Mouse (Mus musculus): Measurements from ENCODE around the gene Dnajc13.
A peak's percentile ranks its signal among the peaks of the same experiment; 100 is the strongest.

Dnajc13 gene

GRCm38 (mm10) chr9:104262823-104263352 lies at the start of gene Dnajc13:
Gene Dnajc13, minus strand, starts transcription at chr9:104262930.
- DNase-seq: peak; percentile 100

- peak; percentile 91 for DNase-seq
Observed at GRCm38 (mm10) chr9:104306734-104307133, 44.0 kb upstream of the Dnajc13 start.

- no peak for DNase-seq
Observed at GRCm38 (mm10) chr9:104305333-104306111, 42.8 kb upstream of the Dnajc13 start.

DNA sequence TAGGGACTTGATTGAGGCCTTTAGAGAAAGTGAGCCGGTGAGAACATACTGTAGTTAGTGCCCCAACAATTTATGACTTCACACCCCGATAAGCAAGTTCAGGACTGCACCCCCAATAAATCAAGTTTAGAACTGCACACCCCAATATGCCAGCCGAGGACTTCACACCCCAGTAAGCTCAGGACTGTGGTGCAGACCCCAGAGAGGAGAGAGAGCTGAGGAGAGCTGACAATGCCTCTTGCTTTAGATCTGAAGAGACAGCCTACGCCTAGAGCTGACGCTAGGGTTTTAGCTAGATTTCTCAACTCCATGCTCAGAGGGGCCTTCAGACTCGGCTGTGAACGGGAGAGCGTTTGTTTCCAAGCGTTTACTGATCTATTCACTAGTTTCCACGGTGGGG lies 42.1 kb upstream of the Dnajc13 start:
- DNase-seq: no peak

- DNase-seq: no peak
Observed at GRCm38 (mm10) chr9:104304376-104304775, 41.6 kb upstream of the Dnajc13 start.

- DNase-seq: no peak
Observed at GRCm38 (mm10) chr9:104300569-104300968, 37.8 kb upstream of the Dnajc13 start.

GRCm38 (mm10) chr9:104297041-104297440 lies 34.3 kb upstream of the Dnajc13 start:
- DNase-seq: no peak

GRCm38 (mm10) chr9:104284934-104285333 lies 22.2 kb upstream of the Dnajc13 start:
- no peak for DNase-seq

DNA sequence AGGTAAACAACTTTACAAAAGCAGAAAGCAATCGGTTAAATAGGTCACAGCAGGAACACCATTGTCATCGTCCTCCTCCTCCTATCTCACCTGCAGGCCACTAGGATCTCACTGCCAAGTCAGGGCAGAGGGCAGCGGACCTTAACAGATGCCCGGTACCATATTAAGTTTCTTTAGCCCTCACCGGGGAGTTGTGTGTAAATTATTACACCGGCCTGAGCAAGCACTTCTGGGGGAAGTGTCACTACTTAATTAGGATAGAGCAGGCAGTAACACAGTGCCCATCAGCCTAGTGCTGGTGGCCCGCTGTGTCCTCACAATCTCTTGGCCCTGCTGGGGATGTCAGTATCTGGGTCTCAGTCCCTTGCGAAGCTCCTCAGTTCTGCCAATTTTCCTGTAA lies 19.8 kb upstream of the Dnajc13 start:
- DNase-seq: peak; percentile 73

DNA sequence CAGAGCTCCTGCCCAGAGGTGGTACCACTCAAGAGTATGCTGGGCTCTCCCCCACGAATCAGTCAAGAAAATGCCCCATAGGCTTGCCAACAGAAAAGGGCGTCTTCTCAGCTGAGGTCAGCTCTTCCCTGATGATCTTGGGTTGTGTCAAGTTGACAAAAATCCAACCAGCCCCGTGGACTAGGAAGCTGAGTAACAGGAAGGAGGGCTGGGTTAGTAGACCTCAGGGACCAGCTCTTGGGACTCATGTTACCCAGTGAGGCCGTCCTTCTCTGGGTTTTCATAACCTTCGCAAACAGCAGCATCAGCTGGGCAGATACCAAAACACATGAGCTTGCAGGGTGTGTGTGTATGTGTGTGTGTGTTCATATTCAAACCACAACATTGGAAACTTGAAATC lies 19.0 kb upstream of the Dnajc13 start:
- peak; percentile 79 for DNase-seq

- DNase-seq: no peak
Observed at GRCm38 (mm10) chr9:104280725-104281495, 18.2 kb upstream of the Dnajc13 start.

DNA sequence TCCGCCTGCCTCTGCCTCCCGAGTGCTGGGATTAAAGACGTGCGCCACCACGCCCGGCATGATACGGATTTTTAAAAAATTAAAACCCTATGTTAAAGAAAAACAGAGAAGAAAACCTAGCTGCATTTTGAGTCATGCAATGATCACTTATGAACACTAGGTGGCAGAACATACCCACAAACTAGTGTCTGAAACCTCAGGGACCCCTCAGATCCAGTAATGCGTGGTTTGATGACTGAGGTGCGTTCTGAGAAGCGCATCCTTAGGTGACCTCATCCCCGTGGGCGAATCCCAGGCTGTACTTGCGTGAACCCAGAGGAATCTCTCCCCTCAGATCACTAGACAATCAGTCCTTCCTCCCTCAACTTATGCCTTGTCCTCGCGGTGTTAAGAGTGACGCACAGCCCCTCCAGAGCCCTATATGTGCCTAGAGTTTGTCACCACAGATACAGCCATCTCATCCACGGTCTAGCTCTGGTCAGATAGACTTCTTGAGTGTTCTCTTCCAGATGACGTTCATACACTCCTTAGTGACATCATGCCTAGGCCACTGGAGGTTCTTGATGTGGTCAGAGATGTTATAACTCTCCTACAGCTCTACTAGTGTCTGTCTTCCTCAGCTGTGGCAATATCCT lies 14.9 kb upstream of the Dnajc13 start:
- DNase-seq: peak; percentile 86

- no peak for DNase-seq
Observed at GRCm38 (mm10) chr9:104275084-104275785, 12.5 kb upstream of the Dnajc13 start.

- no peak for DNase-seq
Observed at GRCm38 (mm10) chr9:104272057-104272456, 9.3 kb upstream of the Dnajc13 start.

- no peak for DNase-seq
Observed at GRCm38 (mm10) chr9:104271642-104272041, 8.9 kb upstream of the Dnajc13 start.

DNA sequence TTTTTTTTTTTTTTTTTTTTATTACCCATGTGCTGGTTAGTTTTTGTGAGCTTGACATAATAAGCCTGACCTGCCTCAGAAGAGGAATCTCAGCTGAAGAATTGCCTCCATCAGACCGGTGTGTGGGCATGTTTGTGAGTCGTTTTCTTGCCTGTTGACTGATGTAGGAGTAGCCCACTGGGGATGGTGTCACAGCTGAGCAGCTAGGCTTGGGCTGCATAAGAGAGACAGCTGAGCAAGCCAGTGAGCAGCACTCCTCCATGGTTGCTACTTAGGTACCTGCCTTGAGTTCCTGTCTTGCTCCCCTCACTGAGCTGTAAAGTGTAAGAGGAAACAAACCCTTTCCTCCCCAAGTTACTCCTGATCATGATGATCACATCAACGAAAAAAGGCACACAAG lies 7.2 kb upstream of the Dnajc13 start:
- DNase-seq: no peak

DNA sequence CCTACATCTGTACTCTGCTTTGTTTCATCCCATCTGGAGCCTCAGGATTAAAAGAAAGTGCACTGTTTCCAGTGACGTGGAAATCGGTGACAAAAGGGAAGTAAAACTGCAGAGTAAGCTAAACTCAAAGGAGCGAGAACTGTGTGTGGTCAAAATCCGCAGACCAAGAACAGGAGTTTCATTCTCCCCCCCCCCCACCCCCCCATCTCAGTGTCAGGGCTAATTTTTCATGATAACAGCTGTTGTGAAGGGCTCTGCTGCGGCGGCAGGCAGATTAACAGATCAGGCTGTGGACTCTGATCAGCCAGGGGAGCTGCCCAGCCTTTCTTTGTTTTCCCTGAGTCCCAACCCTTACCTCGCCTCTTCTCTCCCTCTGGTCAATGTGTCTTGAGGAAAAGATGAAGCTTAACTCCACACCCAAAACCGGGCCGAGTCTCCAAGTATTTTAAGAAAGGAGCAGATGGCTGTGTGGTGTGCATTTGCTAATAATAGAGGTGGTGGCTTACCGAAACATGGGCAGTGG lies 6.7 kb upstream of the Dnajc13 start:
- DNase-seq: peak; percentile 94

DNA sequence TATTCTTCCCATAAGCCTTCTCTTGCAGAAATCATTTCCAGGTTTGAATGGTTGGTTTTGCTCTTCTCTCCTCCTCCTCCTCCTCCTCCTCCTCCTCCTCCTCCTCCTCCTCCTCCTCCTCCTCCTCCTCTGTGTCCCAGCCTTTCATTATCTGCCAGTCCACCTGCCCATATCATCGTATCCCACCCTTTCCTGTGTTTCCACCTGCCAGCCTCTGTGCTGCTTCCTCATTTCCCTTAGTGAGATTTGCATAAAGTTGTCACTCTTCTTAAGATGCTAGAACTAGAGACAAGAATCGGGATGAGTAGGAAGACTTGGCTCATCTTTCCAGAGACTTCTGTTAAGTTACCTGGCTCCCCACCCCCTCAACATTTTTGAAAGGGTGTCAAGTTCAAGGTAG lies 1.8 kb upstream of the Dnajc13 start:
- DNase-seq: no peak

DNA sequence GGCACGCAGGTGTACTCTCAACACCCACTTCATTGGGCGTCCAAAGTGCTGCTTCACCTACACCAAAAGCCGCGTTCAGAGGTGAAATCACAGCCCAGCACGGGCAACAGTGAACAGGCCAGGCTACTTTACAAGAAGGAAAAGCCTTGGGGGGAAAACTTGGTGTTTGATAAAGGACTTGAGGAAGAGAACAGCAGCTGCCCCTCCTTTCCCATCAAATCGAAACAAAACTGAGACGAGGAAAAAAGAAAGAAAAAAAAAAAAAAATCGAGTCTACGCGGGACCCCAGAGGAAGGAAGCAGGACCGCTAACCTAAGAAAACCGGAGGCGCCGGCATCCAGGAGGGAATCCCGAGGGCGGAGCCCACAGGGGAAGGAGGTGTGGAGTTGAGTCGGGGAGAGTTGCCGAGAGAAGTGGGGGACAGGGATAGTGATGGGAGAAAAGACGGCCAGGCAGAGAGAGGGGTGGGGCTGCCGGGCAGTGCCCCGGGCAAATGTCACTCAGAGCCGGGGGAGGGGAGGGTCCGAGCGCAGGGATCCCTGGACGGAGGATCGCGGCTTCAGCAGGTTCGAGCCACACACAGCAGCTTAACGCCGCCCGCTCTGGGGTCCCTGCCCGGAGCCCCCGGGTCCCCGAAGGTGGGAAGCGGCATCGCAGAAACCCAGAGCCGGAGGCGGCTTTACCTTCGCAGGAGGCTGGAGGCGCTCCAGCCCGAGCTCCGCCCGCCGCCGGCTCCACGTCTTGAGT lies 541 bp downstream of the Dnajc13 start:
- no peak for DNase-seq

DNA sequence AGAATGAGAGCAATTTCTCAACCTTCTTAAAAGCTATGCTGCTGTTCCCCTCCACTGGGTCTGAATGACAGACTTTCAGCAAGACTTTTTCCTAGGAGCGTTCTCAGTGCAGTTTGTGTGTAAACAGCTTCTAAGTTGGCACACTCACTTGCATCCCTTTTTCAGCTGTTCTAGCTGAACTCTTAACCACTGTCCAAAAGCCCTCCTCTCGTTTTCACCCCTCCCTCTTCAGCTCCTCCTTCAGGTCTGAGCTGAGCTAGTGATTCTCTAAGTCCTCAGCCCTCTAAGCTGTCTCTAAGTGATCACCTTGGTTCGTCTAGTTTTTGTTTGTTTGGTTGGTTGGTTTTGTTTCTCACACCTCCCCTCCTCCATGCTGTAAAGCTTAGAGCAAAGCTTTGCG lies 2.4 kb downstream of the Dnajc13 start:
- no peak for DNase-seq

DNA sequence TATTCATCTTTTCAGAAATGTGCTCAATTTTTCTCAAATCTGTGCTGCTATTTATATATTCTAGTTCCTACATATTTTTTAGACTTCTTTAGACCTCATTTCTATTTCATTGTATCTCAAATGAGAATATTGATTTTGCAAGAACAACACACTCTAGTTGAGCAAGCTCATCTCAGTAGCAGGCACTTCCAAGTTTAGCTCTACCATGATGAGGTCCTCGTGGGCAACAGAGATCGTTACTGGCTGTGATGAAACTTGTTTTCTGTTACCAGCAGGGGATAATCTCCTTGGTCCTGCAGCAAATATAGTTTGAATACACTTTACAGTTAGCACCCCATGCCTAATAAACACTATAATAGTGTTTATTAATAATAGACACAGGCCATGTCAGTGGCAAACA lies 6.6 kb downstream of the Dnajc13 start:
- no peak for DNase-seq

Data from heart, adult 11 months (tissue).